Mouse (Mus musculus): ENCODE results near the gene Clec2g. TPM values are rescaled to one million over a fixed set of nuclear protein-coding genes. Genes with fewer than 3 reads are reported as not detected.
A peak's percentile ranks its signal among the peaks of the same experiment; 100 is the strongest.
"Not testable (repeated sequence)": the region's sequence is repeated elsewhere in the genome, so short reads cannot be mapped to it uniquely, and the experiment has no call there.

Gene Clec2g
- polyA plus RNA-seq, 1 experiment, result not detected

- Histone ChIP-seq H3K4me1 (peaks cover 48% of the 10 kb centered on the region), H3K4me3 (replicated peaks) (no peak overlapping the region), H3K9me3 (no peaks in the 10 kb centered on the region), H3K36me3 (replicated peaks; ENCODE audit: low read length) (no peaks in the 10 kb centered on the region), H3K27me3 (replicated peaks) (no peaks in the 10 kb centered on the region)
- TF ChIP-seq FLI1 (IDR thresholded peaks at IDR 0.05; ENCODE audit: low read length) (no peak), GATA1 (IDR thresholded peaks at IDR 0.05; ENCODE audit: borderline replicate concordance, low read length) (no peak)
Observed at GRCm38 (mm10) chr6:128994742-128995141, 60.6 kb downstream of the Clec2g start.

GRCm38 (mm10) chr6:128995250-128996053, 61.3 kb downstream of the Clec2g start:
- Histone ChIP-seq H3K4me1 (peaks cover 48% of the 10 kb centered on the region), H3K27me3 (replicated peaks) (no peaks in the 10 kb centered on the region), H3K4me3 (replicated peaks) (peak overlapping the region; percentile 70), H3K36me3 (replicated peaks; ENCODE audit: low read length) (no peaks in the 10 kb centered on the region), H3K9me3 (no peaks in the 10 kb centered on the region)
- no peak for TF ChIP-seq GATA1 (IDR thresholded peaks at IDR 0.05; ENCODE audit: borderline replicate concordance, low read length)

GRCm38 (mm10) chr6:128996054-128996767, 62.0 kb downstream of the Clec2g start:
- Histone ChIP-seq H3K4me1 (peaks cover 48% of the 10 kb centered on the region), H3K27me3 (replicated peaks) (no peaks in the 10 kb centered on the region), H3K36me3 (replicated peaks; ENCODE audit: low read length) (no peaks in the 10 kb centered on the region), H3K9me3 (no peaks in the 10 kb centered on the region), H3K4me3 (replicated peaks) (peak overlapping the region; percentile 70)
- no peak for TF ChIP-seq GATA1 (IDR thresholded peaks at IDR 0.05; ENCODE audit: borderline replicate concordance, low read length)
- TF ChIP-seq FLI1 (IDR thresholded peaks at IDR 0.05; ENCODE audit: low read length), result no peak

GRCm38 (mm10) chr6:128996768-128997442, 62.7 kb downstream of the Clec2g start:
- Histone ChIP-seq H3K36me3 (replicated peaks; ENCODE audit: low read length) (no peaks in the 10 kb centered on the region), H3K4me3 (replicated peaks) (no peak overlapping the region), H3K4me1 (peaks cover 45% of the 10 kb centered on the region), H3K9me3 (no peaks in the 10 kb centered on the region), H3K27me3 (replicated peaks) (no peaks in the 10 kb centered on the region)
- no peak for TF ChIP-seq FLI1 (IDR thresholded peaks at IDR 0.05; ENCODE audit: low read length)
- TF ChIP-seq GATA1 (IDR thresholded peaks at IDR 0.05; ENCODE audit: borderline replicate concordance, low read length), result no peak

GRCm38 (mm10) chr6:129001392-129001791, 67.2 kb downstream of the Clec2g start:
- no peaks in the 10 kb centered on the region for H3K9me3 ChIP-seq
- no peaks in the 10 kb centered on the region for H3K27me3 ChIP-seq (replicated peaks)
- TF ChIP-seq GATA1 (IDR thresholded peaks at IDR 0.05; ENCODE audit: borderline replicate concordance, low read length), result no peak
- TF ChIP-seq FLI1 (IDR thresholded peaks at IDR 0.05; ENCODE audit: low read length), result no peak
- H3K4me1 ChIP-seq, result peaks cover 2% of the 10 kb centered on the region
- no peak overlapping the region for H3K4me3 ChIP-seq (replicated peaks)
- H3K36me3 ChIP-seq (replicated peaks; ENCODE audit: low read length), result peaks cover 12% of the 10 kb centered on the region

GRCm38 (mm10) chr6:129008552-129008951, 74.4 kb downstream of the Clec2g start:
- no peaks in the 10 kb centered on the region for H3K27me3 ChIP-seq (replicated peaks)
- H3K4me1 ChIP-seq, result no peaks in the 10 kb centered on the region
- TF ChIP-seq FLI1 (IDR thresholded peaks at IDR 0.05; ENCODE audit: low read length) (no peak), GATA1 (IDR thresholded peaks at IDR 0.05; ENCODE audit: borderline replicate concordance, low read length) (no peak)
- no peaks in the 10 kb centered on the region for H3K9me3 ChIP-seq
- H3K36me3 ChIP-seq (replicated peaks; ENCODE audit: low read length), result peaks cover 16% of the 10 kb centered on the region
- H3K4me3 ChIP-seq (replicated peaks), result no peak overlapping the region

GRCm38 (mm10) chr6:129009846-129010504, 75.8 kb downstream of the Clec2g start:
- not testable (repeated sequence) for H3K4me1 ChIP-seq; H3K4me3 ChIP-seq (replicated peaks); H3K9me3 ChIP-seq; H3K27me3 ChIP-seq (replicated peaks)
- peaks cover 15% of the 10 kb centered on the region for H3K36me3 ChIP-seq (replicated peaks; ENCODE audit: low read length)

GRCm38 (mm10) chr6:129010505-129010873, 76.3 kb downstream of the Clec2g start:
- H3K4me1 ChIP-seq, result no peaks in the 10 kb centered on the region; the same call in 1 of the 2 replicates
- no peaks in the 10 kb centered on the region for H3K27me3 ChIP-seq (replicated peaks)
- no peak overlapping the region for H3K4me3 ChIP-seq (replicated peaks)
- no peaks in the 10 kb centered on the region for H3K9me3 ChIP-seq
- peaks cover 15% of the 10 kb centered on the region for H3K36me3 ChIP-seq (replicated peaks; ENCODE audit: low read length)
- TF ChIP-seq GATA1 (IDR thresholded peaks at IDR 0.05; ENCODE audit: borderline replicate concordance, low read length) (no peak), FLI1 (IDR thresholded peaks at IDR 0.05; ENCODE audit: low read length) (no peak)

- not testable (repeated sequence) for H3K27me3 ChIP-seq (replicated peaks); H3K9me3 ChIP-seq; H3K36me3 ChIP-seq (replicated peaks; ENCODE audit: low read length); H3K4me1 ChIP-seq; H3K4me3 ChIP-seq (replicated peaks)
Observed at GRCm38 (mm10) chr6:129012012-129012411, 77.8 kb downstream of the Clec2g start.

GRCm38 (mm10) chr6:129012966-129013365, 78.8 kb downstream of the Clec2g start:
- TF ChIP-seq GATA1 (IDR thresholded peaks at IDR 0.05; ENCODE audit: borderline replicate concordance, low read length) (no peak), FLI1 (IDR thresholded peaks at IDR 0.05; ENCODE audit: low read length) (no peak)
- Histone ChIP-seq H3K4me1 (no peaks in the 10 kb centered on the region; the same call in 1 of the 2 replicates), H3K27me3 (replicated peaks) (no peaks in the 10 kb centered on the region), H3K36me3 (replicated peaks; ENCODE audit: low read length) (no peaks in the 10 kb centered on the region), H3K4me3 (replicated peaks) (no peak overlapping the region), H3K9me3 (no peaks in the 10 kb centered on the region)

Data from megakaryocyte, embryonic 14.5 days (primary cell).